Mouse (Mus musculus): ENCODE measurements at regions not wholly inside any gene's neighbourhood (a gene's known extent, or its start where the extent isn't known, plus 50 kb on each side); places are given as distances from the start of the nearest gene placed in this dataset.

DNA sequence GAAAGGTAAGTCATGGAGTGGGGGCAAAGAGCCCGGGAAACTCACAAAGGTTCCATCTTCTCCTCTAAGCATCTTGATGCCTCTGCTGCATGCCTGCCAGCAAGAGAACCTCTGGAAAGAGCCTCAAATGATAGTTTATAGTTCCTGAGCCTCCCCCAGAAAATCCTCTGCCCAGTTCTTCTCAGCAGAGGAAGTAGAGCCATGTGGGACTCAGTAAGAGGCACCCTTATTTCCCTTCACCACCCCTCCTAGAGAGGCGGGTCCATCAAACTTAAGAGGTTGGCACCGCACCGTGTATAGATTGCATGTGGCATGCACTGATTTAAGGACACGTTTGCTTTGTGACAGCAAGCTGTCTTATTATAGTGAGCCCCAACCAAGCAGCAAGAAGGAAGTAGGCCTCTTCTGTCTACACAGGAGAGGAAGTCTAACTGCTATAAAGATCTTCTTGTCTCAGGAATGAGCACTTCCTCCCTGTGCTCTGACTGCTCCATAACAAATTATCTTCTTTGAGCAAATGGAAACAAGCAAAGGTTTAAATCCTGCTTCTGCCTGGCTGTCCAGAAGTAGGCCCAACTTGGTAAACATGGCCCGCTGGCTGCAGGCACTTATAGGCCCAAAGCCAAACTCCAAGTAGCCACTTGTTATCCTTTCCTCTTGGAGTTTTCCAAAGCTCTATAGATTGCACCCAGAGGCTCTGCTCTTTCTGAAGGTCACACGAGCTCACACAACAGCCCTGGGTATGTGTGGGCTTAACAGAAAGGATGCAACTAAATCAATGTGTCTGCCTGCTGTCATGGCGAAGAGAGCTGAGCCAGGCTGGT lies 69.6 kb upstream of the Zfp703 start:
- no peak overlapping the region for H3K27ac ChIP-seq (ENCODE audit: low read length)

DNA sequence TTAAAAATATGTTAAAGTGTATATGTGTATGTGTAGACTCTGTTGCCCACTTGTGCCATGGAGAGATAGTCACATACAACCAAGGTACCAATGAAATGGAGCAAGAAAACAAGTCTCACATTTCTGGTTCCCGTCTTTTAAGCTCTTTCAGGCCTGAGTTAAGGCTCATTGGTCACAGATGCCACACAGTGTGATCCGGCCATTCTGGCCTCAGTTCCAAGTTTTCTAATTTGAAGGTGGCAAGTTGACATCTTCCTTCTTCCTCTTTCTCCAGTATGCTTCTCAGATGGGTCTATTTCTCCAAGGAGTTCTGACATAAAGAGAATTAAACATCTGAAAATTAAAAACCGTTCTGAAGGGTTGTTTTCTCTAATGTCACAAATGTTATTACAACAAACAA lies 66.9 kb upstream of the Zfp703 start:
- H3K9ac ChIP-seq (replicated peaks; ENCODE audit: low read depth, low read length): no peak overlapping the region
- H3K27me3 ChIP-seq (ENCODE audit: control insufficient read depth, insufficient read depth, low read length): no peaks in the 10 kb centered on the region
- ATAC-seq (ENCODE audit: insufficient number of reproducible peaks, insufficient read depth, low FRiP score, low read depth): no peak
- no peaks in the 10 kb centered on the region for H3K9me3 ChIP-seq (ENCODE audit: control insufficient read depth, low read depth, low read length)
- H3K4me3 ChIP-seq (ENCODE audit: low read depth, low read length): no peak overlapping the region
- peaks cover 17% of the 10 kb centered on the region; the same call in 1 of the 2 replicates for H3K4me1 ChIP-seq (ENCODE audit: control insufficient read depth, insufficient read depth, low read length)
- 91% methylated on average over 3 of the region's 3 CpGs for WGBS
- no peaks in the 10 kb centered on the region for H3K36me3 ChIP-seq (ENCODE audit: control insufficient read depth, insufficient read depth, low read length)
- no peak overlapping the region for H3K27ac ChIP-seq (ENCODE audit: low read length)
- H3K4me2 ChIP-seq (replicated peaks; ENCODE audit: low read depth, low read length): no peak overlapping the region

More for the DNA sequence above, 69.6 kb upstream of the Zfp703 start:
- no peak for ATAC-seq (ENCODE audit: insufficient number of reproducible peaks, insufficient read depth, low FRiP score, low read depth)
- Histone ChIP-seq H3K9ac (replicated peaks; ENCODE audit: low read depth, low read length) (no peak overlapping the region), H3K36me3 (ENCODE audit: control insufficient read depth, insufficient read depth, low read length) (no peaks in the 10 kb centered on the region), H3K4me1 (ENCODE audit: control insufficient read depth, insufficient read depth, low read length) (peaks cover 7% of the 10 kb centered on the region; the same call in 1 of the 2 replicates), H3K27me3 (ENCODE audit: control insufficient read depth, insufficient read depth, low read length) (no peaks in the 10 kb centered on the region), H3K9me3 (ENCODE audit: control insufficient read depth, low read depth, low read length) (no peaks in the 10 kb centered on the region), H3K4me3 (ENCODE audit: low read depth, low read length) (no peak overlapping the region), H3K4me2 (replicated peaks; ENCODE audit: low read depth, low read length) (no peak overlapping the region)
- WGBS: 66% methylated on average over 8 of the region's 8 CpGs

DNA sequence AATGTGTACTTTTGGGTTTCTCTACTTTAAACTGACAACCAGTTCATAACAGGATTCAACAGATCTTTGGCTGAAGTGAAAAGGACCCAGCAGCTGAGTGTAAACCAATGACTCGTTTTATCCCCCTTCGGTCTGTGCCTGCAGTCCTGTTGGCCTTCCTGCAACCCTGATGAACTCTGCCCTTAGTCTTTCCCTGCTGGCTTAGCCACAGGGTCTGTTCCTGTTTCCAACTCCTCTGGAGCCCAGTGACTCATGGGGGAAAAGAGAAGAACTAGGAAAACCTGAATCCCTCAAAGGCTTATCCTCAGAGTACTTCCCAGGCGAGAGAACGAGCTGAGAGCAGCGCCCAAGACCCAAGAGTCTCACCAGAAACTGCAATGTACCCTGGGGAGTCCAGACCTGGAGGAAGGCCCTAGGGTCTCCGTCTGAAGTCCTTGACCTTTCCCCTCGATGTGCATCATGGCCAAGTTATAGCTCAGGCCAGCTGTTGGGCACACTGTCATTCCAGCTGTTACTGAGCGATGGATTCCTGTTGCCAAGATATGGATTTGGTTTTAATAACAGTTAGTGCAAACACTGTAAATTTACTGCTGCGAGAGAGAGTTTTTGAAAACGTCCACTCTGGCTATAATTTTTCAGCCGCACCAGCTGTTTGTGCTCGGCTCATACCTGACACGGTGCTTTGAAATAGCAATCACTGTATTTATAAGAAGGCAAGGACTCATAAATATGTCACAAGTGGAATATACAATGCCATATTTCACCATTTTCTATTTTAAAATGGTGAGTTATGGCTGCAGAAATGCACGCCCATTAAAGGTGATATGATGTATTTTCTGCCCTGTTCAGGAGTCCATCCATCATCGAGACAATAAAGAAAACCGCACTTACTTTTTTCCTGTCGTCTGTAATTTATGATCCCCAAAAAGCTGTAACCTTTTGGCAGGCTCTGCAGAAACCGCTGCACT lies 63.3 kb upstream of the Zfp703 start:
- Histone ChIP-seq H3K27me3 (ENCODE audit: control insufficient read depth, insufficient read depth, low read length) (no peaks in the 10 kb centered on the region), H3K4me1 (ENCODE audit: control insufficient read depth, insufficient read depth, low read length) (peaks cover 10% of the 10 kb centered on the region; the same call in 1 of the 2 replicates), H3K9ac (replicated peaks; ENCODE audit: low read depth, low read length) (no peak overlapping the region), H3K36me3 (ENCODE audit: control insufficient read depth, insufficient read depth, low read length) (no peaks in the 10 kb centered on the region), H3K27ac (ENCODE audit: low read length) (peak overlapping the region; percentile 39; the same call in 1 of the 2 replicates), H3K4me3 (ENCODE audit: low read depth, low read length) (no peak overlapping the region), H3K9me3 (ENCODE audit: control insufficient read depth, low read depth, low read length) (no peaks in the 10 kb centered on the region), H3K4me2 (replicated peaks; ENCODE audit: low read depth, low read length) (no peak overlapping the region)
- ATAC-seq (ENCODE audit: insufficient number of reproducible peaks, insufficient read depth, low FRiP score, low read depth): peak; percentile 62; the same call in 1 of the 2 replicates
- WGBS: 27% methylated on average over 18 of the region's 18 CpGs

DNA sequence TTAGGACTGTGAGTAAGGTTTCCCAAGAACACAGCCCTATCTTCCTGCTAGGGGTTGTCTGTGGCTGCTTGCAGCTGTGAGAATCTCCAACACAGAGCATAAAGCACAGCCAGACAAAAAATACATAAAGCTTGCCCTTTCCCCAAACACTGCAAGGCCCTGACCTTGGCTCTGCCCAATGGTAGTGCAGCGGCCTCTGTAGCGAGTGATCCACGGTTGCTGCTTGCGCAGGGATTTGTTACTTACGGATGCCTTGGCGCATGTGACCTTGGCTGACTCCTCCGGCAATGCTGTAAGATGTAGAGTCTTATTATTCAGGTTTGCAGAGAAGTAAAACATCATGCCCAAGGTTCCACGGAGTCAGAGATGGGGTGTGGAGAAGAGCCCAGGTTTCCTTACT lies 61.4 kb upstream of the Zfp703 start:
- no peaks in the 10 kb centered on the region for H3K36me3 ChIP-seq (ENCODE audit: control insufficient read depth, insufficient read depth, low read length)
- no peak overlapping the region for H3K4me3 ChIP-seq (ENCODE audit: low read depth, low read length)
- no peaks in the 10 kb centered on the region for H3K27me3 ChIP-seq (ENCODE audit: control insufficient read depth, insufficient read depth, low read length)
- no peak for ATAC-seq (ENCODE audit: insufficient number of reproducible peaks, insufficient read depth, low FRiP score, low read depth)
- H3K4me1 ChIP-seq (ENCODE audit: control insufficient read depth, insufficient read depth, low read length): peaks cover 10% of the 10 kb centered on the region; the same call in 1 of the 2 replicates
- H3K9me3 ChIP-seq (ENCODE audit: control insufficient read depth, low read depth, low read length): no peaks in the 10 kb centered on the region
- 78% methylated on average over 8 of the region's 8 CpGs for WGBS
- H3K27ac ChIP-seq (ENCODE audit: low read length): no peak overlapping the region
- no peak overlapping the region for H3K9ac ChIP-seq (replicated peaks; ENCODE audit: low read depth, low read length)
- no peak overlapping the region for H3K4me2 ChIP-seq (replicated peaks; ENCODE audit: low read depth, low read length)

DNA sequence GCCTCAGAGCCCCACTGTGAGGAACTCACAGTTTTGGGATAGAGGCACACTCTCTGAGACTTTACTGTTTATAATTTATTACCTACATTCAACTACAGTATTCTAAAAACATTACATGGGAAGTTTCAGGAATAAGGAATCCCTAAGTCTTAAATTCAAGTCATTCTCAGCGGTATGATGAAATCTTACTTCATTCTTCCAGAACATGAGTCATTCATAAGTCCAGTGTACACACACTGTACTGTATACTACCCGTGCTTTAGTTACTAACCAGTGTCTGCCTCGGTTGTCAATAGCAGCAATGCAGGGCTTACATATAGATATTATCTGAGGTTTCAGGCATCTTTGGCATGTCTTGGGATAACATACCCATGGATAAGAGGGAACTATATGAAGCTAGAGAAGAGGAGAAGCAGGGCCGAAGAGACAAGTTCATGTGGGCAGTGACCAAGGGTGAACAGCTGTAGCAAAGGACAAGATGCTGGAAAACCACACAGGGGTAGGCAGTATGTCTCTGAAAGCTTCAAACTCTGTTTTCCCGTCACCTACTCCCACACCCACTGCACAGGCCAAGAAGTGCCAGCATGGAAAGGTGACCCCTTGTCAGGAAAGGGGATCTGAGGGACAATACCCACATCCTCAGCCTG lies 55.5 kb upstream of the Zfp703 start:
- Histone ChIP-seq H3K9ac (replicated peaks; ENCODE audit: low read depth, low read length) (no peak overlapping the region), H3K9me3 (ENCODE audit: control insufficient read depth, low read depth, low read length) (no peaks in the 10 kb centered on the region), H3K4me3 (ENCODE audit: low read depth, low read length) (no peak overlapping the region), H3K36me3 (ENCODE audit: control insufficient read depth, insufficient read depth, low read length) (no peaks in the 10 kb centered on the region), H3K4me1 (ENCODE audit: control insufficient read depth, insufficient read depth, low read length) (no peaks in the 10 kb centered on the region), H3K27ac (ENCODE audit: low read length) (no peak overlapping the region), H3K27me3 (ENCODE audit: control insufficient read depth, insufficient read depth, low read length) (no peaks in the 10 kb centered on the region), H3K4me2 (replicated peaks; ENCODE audit: low read depth, low read length) (no peak overlapping the region)
- 84% methylated on average over 5 of the region's 5 CpGs for WGBS
- ATAC-seq (ENCODE audit: insufficient number of reproducible peaks, insufficient read depth, low FRiP score, low read depth): no peak

DNA sequence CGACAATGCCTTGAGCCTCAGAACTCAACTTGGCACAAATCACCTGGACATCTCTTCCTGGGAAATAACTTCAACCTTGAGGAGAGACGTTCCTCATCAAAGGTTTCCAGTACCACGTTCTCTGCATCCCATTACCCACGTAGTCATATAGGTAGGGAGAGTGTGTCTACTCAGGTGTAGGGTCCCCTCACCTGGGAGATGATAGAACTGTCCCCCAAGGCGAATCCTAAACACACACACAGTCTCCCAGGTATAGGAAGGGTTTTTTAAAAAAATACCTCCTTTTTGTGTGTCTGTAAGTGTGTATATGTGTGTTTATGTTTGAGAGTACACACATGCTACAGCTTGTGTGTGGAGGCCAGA lies 55.0 kb upstream of the Zfp703 start:
- Histone ChIP-seq H3K36me3 (ENCODE audit: control insufficient read depth, insufficient read depth, low read length) (no peaks in the 10 kb centered on the region), H3K9me3 (ENCODE audit: control insufficient read depth, low read depth, low read length) (no peaks in the 10 kb centered on the region), H3K4me2 (replicated peaks; ENCODE audit: low read depth, low read length) (no peak overlapping the region), H3K27me3 (ENCODE audit: control insufficient read depth, insufficient read depth, low read length) (no peaks in the 10 kb centered on the region), H3K9ac (replicated peaks; ENCODE audit: low read depth, low read length) (no peak overlapping the region), H3K4me1 (ENCODE audit: control insufficient read depth, insufficient read depth, low read length) (no peaks in the 10 kb centered on the region), H3K27ac (ENCODE audit: low read length) (no peak overlapping the region), H3K4me3 (ENCODE audit: low read depth, low read length) (no peak overlapping the region)
- WGBS: 83% methylated on average over 5 of the region's 5 CpGs
- ATAC-seq (ENCODE audit: insufficient number of reproducible peaks, insufficient read depth, low FRiP score, low read depth): no peak

DNA sequence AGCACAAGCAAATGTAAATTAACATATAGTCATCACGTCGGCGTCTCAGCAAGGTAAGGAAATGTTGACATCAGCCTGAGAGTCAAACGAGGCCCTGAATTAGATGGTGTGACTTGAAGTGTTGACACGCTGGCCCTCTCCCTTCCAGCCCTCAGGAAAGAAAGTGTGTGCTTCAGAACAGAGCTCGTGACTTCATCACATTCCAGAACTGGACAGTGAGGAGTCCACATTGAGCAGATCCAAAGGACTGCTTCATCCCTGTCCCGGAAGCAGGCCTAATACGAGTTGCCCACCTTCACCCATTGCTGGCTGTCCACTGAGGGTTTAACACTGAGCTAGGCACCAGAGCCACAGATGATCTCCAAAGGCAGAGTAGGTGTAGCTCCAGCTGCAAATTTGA lies 54.0 kb upstream of the Zfp703 start:
- Histone ChIP-seq H3K27me3 (ENCODE audit: control insufficient read depth, insufficient read depth, low read length) (no peaks in the 10 kb centered on the region), H3K4me2 (replicated peaks; ENCODE audit: low read depth, low read length) (no peak overlapping the region), H3K27ac (ENCODE audit: low read length) (no peak overlapping the region), H3K9ac (replicated peaks; ENCODE audit: low read depth, low read length) (no peak overlapping the region), H3K36me3 (ENCODE audit: control insufficient read depth, insufficient read depth, low read length) (no peaks in the 10 kb centered on the region), H3K9me3 (ENCODE audit: control insufficient read depth, low read depth, low read length) (no peaks in the 10 kb centered on the region), H3K4me1 (ENCODE audit: control insufficient read depth, insufficient read depth, low read length) (no peaks in the 10 kb centered on the region), H3K4me3 (ENCODE audit: low read depth, low read length) (no peak overlapping the region)
- 82% methylated on average over 8 of the region's 8 CpGs for WGBS
- no peak for ATAC-seq (ENCODE audit: insufficient number of reproducible peaks, insufficient read depth, low FRiP score, low read depth)

Data from stomach, embryonic 14.5 days (tissue).